8 mouse cellular contexts compared by ENCODE assay signal in genomic region chr7:90131376-90131651, GRCm38 (mm10). TPM values are rescaled to one million over a fixed set of nuclear protein-coding genes. Genes with fewer than 3 reads are reported as not detected.
DNase-seq lines count a peak whose midpoint lies in the region; ATAC-seq and TF ChIP-seq lines count a peak whose summit lies in the region.

No protein-coding gene starts in this region.

- no peaks in the 10 kb centered on the region for H3K27me3 ChIP-seq in kidney, adult 2 months (replicated peaks; ENCODE audit: control insufficient read depth, insufficient read depth, low read length)
- H3K27me3 ChIP-seq in hindbrain, embryonic 13.5 days: no peaks in the 10 kb centered on the region
- H3K27me3 ChIP-seq in midbrain, embryonic 13.5 days: no peaks in the 10 kb centered on the region

- WGBS in kidney, adult 2 months: 0% methylated on average over 2 of the region's 2 CpGs
- WGBS in hindbrain, embryonic 13.5 days: 0% methylated on average over 2 of the region's 2 CpGs
- WGBS in midbrain, embryonic 13.5 days: 0% methylated on average over 2 of the region's 2 CpGs

- ATAC-seq in hindbrain, embryonic 13.5 days (ENCODE audit: low FRiP score): no peak
- no peak for ATAC-seq in midbrain, embryonic 13.5 days

- no peaks in the 10 kb centered on the region for H3K36me3 ChIP-seq in kidney, adult 2 months (ENCODE audit: control insufficient read depth, insufficient read depth, low read length)
- no peaks in the 10 kb centered on the region for H3K36me3 ChIP-seq in hindbrain, embryonic 13.5 days
- no peaks in the 10 kb centered on the region for H3K36me3 ChIP-seq in midbrain, embryonic 13.5 days

- no peak for DNase-seq in kidney, adult 2 months
- DNase-seq in kidney, postnatal 25 days: no peak
- DNase-seq in cerebellum, adult 9-11 months: no peak
- no peak for DNase-seq in MN1 (ENCODE audit: low spot score)
- no peak for DNase-seq in adrenal gland, adult 2 months

- TF ChIP-seq POLR2A in kidney, adult 2 months (IDR thresholded peaks at IDR 0.05; ENCODE audit: low read depth, low read length): no peak
- no peak for TF ChIP-seq POLR2A in bone marrow macrophage, adult 2 months (IDR thresholded peaks at IDR 0.05; ENCODE audit: borderline replicate concordance, low read depth, low read length)

- H3K4me3 ChIP-seq in kidney, adult 2 months (ENCODE audit: insufficient read depth, low read depth, low read length): peak overlapping the region; percentile 90; the same call in 1 of the 2 replicates
- H3K4me3 ChIP-seq in bone marrow macrophage, adult 2 months (ENCODE audit: insufficient read depth, low read length): peak overlapping the region; percentile 80
- H3K4me3 ChIP-seq in hindbrain, embryonic 13.5 days: peak overlapping the region; percentile 92
- peak overlapping the region; percentile 97 for H3K4me3 ChIP-seq in midbrain, embryonic 13.5 days (replicated peaks)

- H3K9ac ChIP-seq in hindbrain, embryonic 13.5 days: peak overlapping the region; percentile 98
- peak overlapping the region; percentile 98 for H3K9ac ChIP-seq in midbrain, embryonic 13.5 days (replicated peaks)

- TF ChIP-seq CTCF in kidney, adult 2 months (conservative IDR thresholded peaks at IDR 0.05; ENCODE audit: insufficient read depth, insufficient read length, low read depth, low read length): no peak
- no peak for TF ChIP-seq CTCF in bone marrow macrophage, adult 2 months (IDR thresholded peaks at IDR 0.05; ENCODE audit: low read depth, low read length)

- H3K9me3 ChIP-seq in hindbrain, embryonic 13.5 days: no peaks in the 10 kb centered on the region
- no peaks in the 10 kb centered on the region for H3K9me3 ChIP-seq in midbrain, embryonic 13.5 days

- H3K4me2 ChIP-seq in hindbrain, embryonic 13.5 days: peak overlapping the region; percentile 88
- peak overlapping the region; percentile 95 for H3K4me2 ChIP-seq in midbrain, embryonic 13.5 days (replicated peaks)

- H3K4me1 ChIP-seq in kidney, adult 2 months (ENCODE audit: control insufficient read depth, insufficient read depth, low read length): peaks cover 15% of the 10 kb centered on the region
- peaks cover 16% of the 10 kb centered on the region for H3K4me1 ChIP-seq in bone marrow macrophage, adult 2 months (ENCODE audit: control insufficient read depth, insufficient read depth, low read length)
- H3K4me1 ChIP-seq in hindbrain, embryonic 13.5 days (replicated peaks): peaks cover 24% of the 10 kb centered on the region
- peaks cover 27% of the 10 kb centered on the region for H3K4me1 ChIP-seq in midbrain, embryonic 13.5 days (replicated peaks)

- peak overlapping the region; percentile 96 for H3K27ac ChIP-seq in kidney, adult 2 months (ENCODE audit: insufficient read depth, low read depth, low read length)
- peak overlapping the region; percentile 80 for H3K27ac ChIP-seq in bone marrow macrophage, adult 2 months (ENCODE audit: insufficient read depth, low read depth, low read length)
- H3K27ac ChIP-seq in hindbrain, embryonic 13.5 days: peak overlapping the region; percentile 91; the same call in 1 of the 2 replicates
- H3K27ac ChIP-seq in midbrain, embryonic 13.5 days: peak overlapping the region; percentile 94; the same call in 1 of the 2 replicates

RNA-seq across cellular contexts. Expression of gene Picalm, which starts 1.3 kb away (rescaled TPM):
- polyA plus RNA-seq in kidney, adult 2 months (2012; rRNA removed): 89.4 and 99.3 TPM in 2 replicates
- 430 and 434 TPM in 2 replicates for polyA plus RNA-seq in bone marrow macrophage, adult 2 months (2012; ENCODE audit: insufficient read depth, insufficient read length, missing spikeins)
- polyA plus RNA-seq in hindbrain, embryonic 13.5 days (2015; fragmentation: Nextera tagmentation; extraction: Ambion mirVana): 42.4 and 43.1 TPM in 2 replicates
- polyA plus RNA-seq in midbrain, embryonic 13.5 days (2015; fragmentation: Nextera tagmentation; extraction: Ambion mirVana): 39.8 and 46.1 TPM in 2 replicates
- total RNA-seq in adrenal gland, adult 2 months (2021): 100 to 1,000 TPM; 153 to 160 TPM
- polyA plus RNA-seq in adrenal gland, adult 2 months (2012; rRNA removed): 51.4 and 53.3 TPM in 2 replicates
